Mouse (Mus musculus): ENCODE data around the gene Unc5a. TPM values are rescaled to one million over a fixed set of nuclear protein-coding genes. Genes with fewer than 3 reads are reported as not detected.

Unc5a gene
- polyA plus RNA-seq, 1 experiment = 4.1 TPM

GRCm38 (mm10) chr13:54994576-54994975 lies 45.4 kb downstream of the Unc5a start:
- WGBS = 31% methylated on average over 4 of the region's 4 CpGs
- no peak for DNase-seq (ENCODE audit: low read depth, low spot score)

GRCm38 (mm10) chr13:54995161-54995560 lies 46.0 kb downstream of the Unc5a start:
- 66% methylated on average over 6 of the region's 6 CpGs for WGBS
- no peak for DNase-seq (ENCODE audit: low read depth, low spot score)

- no peak for DNase-seq (ENCODE audit: low read depth, low spot score)
- 87% methylated on average over 8 of the region's 8 CpGs for WGBS
Measured at GRCm38 (mm10) chr13:54997568-54997967, 48.4 kb downstream of the Unc5a start.

- 79% methylated on average over 10 of the region's 10 CpGs for WGBS
Measured at GRCm38 (mm10) chr13:55000433-55000832, 51.2 kb downstream of the Unc5a start.

GRCm38 (mm10) chr13:55002090-55002489 lies 52.9 kb downstream of the Unc5a start:
- DNase-seq (ENCODE audit: low read depth, low spot score) = no peak
- 74% methylated on average over 10 of the region's 10 CpGs for WGBS

More at GRCm38 (mm10) chr13:55000433-55000832, 51.2 kb downstream of the Unc5a start:
- no peak for DNase-seq (ENCODE audit: low read depth, low spot score)

- DNase-seq (ENCODE audit: low read depth, low spot score) = no peak
- WGBS = 29% methylated on average over 11 of the region's 11 CpGs
Measured at GRCm38 (mm10) chr13:55004646-55005045, 55.4 kb downstream of the Unc5a start.

- WGBS = 38% methylated on average over 31 of the region's 31 CpGs
- no peak for DNase-seq (ENCODE audit: low read depth, low spot score)
Measured at GRCm38 (mm10) chr13:55005691-55006414, 56.6 kb downstream of the Unc5a start.

- 34% methylated on average over 7 of the region's 7 CpGs for WGBS
- DNase-seq (ENCODE audit: low read depth, low spot score) = no peak
Measured at GRCm38 (mm10) chr13:55006415-55006742, 57.2 kb downstream of the Unc5a start.

- no peak for DNase-seq (ENCODE audit: low read depth, low spot score)
- WGBS = 79% methylated on average over 6 of the region's 6 CpGs
Measured at GRCm38 (mm10) chr13:55008589-55008988, 59.4 kb downstream of the Unc5a start.

GRCm38 (mm10) chr13:55011103-55011502 lies 61.9 kb downstream of the Unc5a start:
- DNase-seq (ENCODE audit: low read depth, low spot score) = no peak

GRCm38 (mm10) chr13:55011981-55012478 lies 62.8 kb downstream of the Unc5a start:
- 9% methylated on average over 14 of the region's 14 CpGs for WGBS
- no peak for DNase-seq (ENCODE audit: low read depth, low spot score)

More at GRCm38 (mm10) chr13:55011103-55011502, 61.9 kb downstream of the Unc5a start:
- WGBS = 87% methylated on average over 15 of the region's 15 CpGs

- DNase-seq (ENCODE audit: low read depth, low spot score) = no peak
- 23% methylated on average over 9 of the region's 9 CpGs for WGBS
Measured at GRCm38 (mm10) chr13:55013702-55014344, 64.6 kb downstream of the Unc5a start.

GRCm38 (mm10) chr13:55014451-55014850 lies 65.2 kb downstream of the Unc5a start:
- no peak for DNase-seq (ENCODE audit: low read depth, low spot score)
- WGBS = 54% methylated on average over 9 of the region's 9 CpGs

- DNase-seq (ENCODE audit: low read depth, low spot score) = no peak
- WGBS = 53% methylated on average over 12 of the region's 12 CpGs
Measured at GRCm38 (mm10) chr13:55017154-55017897, 68.1 kb downstream of the Unc5a start.

- WGBS = 68% methylated on average over 8 of the region's 8 CpGs
Measured at GRCm38 (mm10) chr13:55017898-55018599, 68.8 kb downstream of the Unc5a start.

GRCm38 (mm10) chr13:55018700-55019099 lies 69.5 kb downstream of the Unc5a start:
- DNase-seq (ENCODE audit: low read depth, low spot score) = no peak
- WGBS = 72% methylated on average over 9 of the region's 9 CpGs

More at GRCm38 (mm10) chr13:55017898-55018599, 68.8 kb downstream of the Unc5a start:
- DNase-seq (ENCODE audit: low read depth, low spot score) = no peak

- no peak for DNase-seq (ENCODE audit: low read depth, low spot score)
- 49% methylated on average over 3 of the region's 3 CpGs for WGBS
Measured at GRCm38 (mm10) chr13:55019181-55019580, 70.0 kb downstream of the Unc5a start.

GRCm38 (mm10) chr13:55020051-55020450 lies 70.8 kb downstream of the Unc5a start:
- no peak for DNase-seq (ENCODE audit: low read depth, low spot score)
- WGBS = 82% methylated on average over 4 of the region's 4 CpGs

GRCm38 (mm10) chr13:55021194-55021779 lies 72.1 kb downstream of the Unc5a start, which contains the start of gene Hk3:
Gene Hk3 (minus strand): TSS chr13:55021385.
- no peak for DNase-seq (ENCODE audit: low read depth, low spot score)
- 78% methylated on average over 13 of the region's 13 CpGs for WGBS

All from large intestine, adult 2 months (tissue).